Comparison of ENCODE assay signal across 8 mouse cellular contexts in the genomic region with DNA sequence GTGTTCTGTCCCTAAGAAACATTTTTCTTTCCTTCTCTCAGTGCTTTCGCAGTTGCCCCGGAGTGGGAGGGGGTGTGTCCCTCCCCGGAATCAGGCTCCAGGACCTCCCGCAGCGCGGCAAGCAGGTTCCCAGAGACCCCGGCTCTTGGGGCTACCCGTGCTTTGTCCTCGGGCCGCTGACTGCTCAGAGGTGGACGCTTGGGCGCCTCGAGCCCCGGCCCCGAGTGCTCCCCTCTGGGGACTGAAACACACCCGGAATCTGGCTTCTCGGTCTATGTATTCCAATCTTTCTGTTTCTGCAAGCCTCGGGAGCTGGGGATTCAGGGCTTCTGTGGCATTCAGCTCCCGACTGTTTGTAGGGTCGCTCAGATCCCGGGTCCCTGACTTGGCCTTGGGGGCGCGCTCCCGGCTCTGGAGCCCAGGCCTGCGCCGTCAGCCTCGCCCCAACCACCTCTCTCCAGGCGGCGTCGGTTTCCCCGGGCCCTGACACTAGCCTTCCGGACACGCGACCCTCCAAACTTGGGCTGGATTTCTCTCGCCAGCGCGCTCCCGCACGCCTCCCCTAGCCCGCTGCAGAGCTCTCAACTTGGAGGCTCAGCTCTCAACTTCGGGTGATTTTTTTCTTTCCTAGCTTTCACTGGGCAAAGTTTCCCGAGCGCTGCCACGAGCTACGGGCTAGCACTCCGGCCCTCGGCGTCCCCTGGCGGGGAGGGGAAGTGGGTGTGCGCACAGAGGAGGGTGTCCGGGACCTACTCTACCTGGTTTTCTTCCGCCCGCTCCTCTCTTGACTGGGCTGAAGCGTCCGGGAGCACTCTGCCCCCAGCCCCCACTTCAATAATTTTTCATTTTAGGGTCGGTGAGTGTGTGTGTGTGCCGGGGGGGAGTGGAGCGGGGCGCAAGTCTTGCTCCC. TPM values are rescaled to one million over a fixed set of nuclear protein-coding genes. Genes with fewer than 3 reads are reported as not detected.
DNase-seq lines count a peak whose midpoint lies in the region; ATAC-seq lines count a peak whose summit lies in the region.

No protein-coding gene starts in this region.

- under 1% methylated on average over 59 of the region's 59 CpGs for WGBS in heart, embryonic 15.5 days

- peaks cover 12% of the 10 kb centered on the region for H3K27me3 ChIP-seq in heart, embryonic 15.5 days

- peak; percentile 58 for DNase-seq in left cerebral cortex, postnatal 4 days
- DNase-seq in left cerebral cortex, adult 9 months (ENCODE audit: low spot score in 2 of 2) = no peak
- DNase-seq in embryo, embryonic 9.5 days (ENCODE audit: extremely low spot score) = peak; percentile 76
- DNase-seq in kidney, postnatal 4 days = peak; percentile 56 to 73
- peak; percentile 58 for DNase-seq in spleen, adult 12 weeks (ENCODE audit: low spot score)

- no peaks in the 10 kb centered on the region for H3K9me3 ChIP-seq in heart, embryonic 15.5 days (replicated peaks)

- H3K4me3 ChIP-seq in heart, embryonic 15.5 days = peak overlapping the region; percentile 62

- H3K4me2 ChIP-seq in heart, embryonic 15.5 days = peak overlapping the region; percentile 89

- peak; percentile 59 for ATAC-seq in heart, embryonic 15.5 days (replicated peaks; ENCODE audit: insufficient number of reproducible peaks, insufficient read depth, low FRiP score, low read depth)
- peak; percentile 22 for ATAC-seq in megakaryocyte progenitor cell, adult 5-6 weeks (replicated peaks; ENCODE audit: poor library complexity)
- no peak for ATAC-seq in activated CD4-positive, CD25-positive, alpha-beta regulatory T cell, adult 4 months

- peak overlapping the region; percentile 64 for H3K9ac ChIP-seq in heart, embryonic 15.5 days

- intact Hi-C loops in left cerebral cortex, postnatal 4 days (cut with DNase I) = loop anchor here (5.0 to 10.0 kb wide), 3 partner anchors 1228 to 1780 kb away; no protein-coding TSS in a partner anchor

- H3K4me1 ChIP-seq in heart, embryonic 15.5 days (replicated peaks) = peaks cover 34% of the 10 kb centered on the region

- no peaks in the 10 kb centered on the region for H3K36me3 ChIP-seq in heart, embryonic 15.5 days

- H3K27ac ChIP-seq in heart, embryonic 15.5 days = peak overlapping the region; percentile 92

RNA-seq across cellular contexts. Expression of gene Bcl11a, which starts 0.8 kb away (rescaled TPM):
- total RNA-seq in left cerebral cortex, postnatal 4 days (2021) = 100 to 1,000 TPM; 209 to 220 TPM
- polyA plus RNA-seq in heart, embryonic 15.5 days (2015; fragmentation: Nextera tagmentation; extraction: Ambion mirVana) = 14.0 and 15.5 TPM in 2 replicates
- total RNA-seq in megakaryocyte progenitor cell, adult 5-6 weeks (2015) = 42.8 and 70.9 TPM in 2 replicates
- total RNA-seq in megakaryocyte progenitor cell, adult 5-6 weeks (2017) = 24.3 and 29.1 TPM in 2 replicates
- polyA plus RNA-seq in activated CD4-positive, CD25-positive, alpha-beta regulatory T cell, adult 4 months (2017; shearing (Covaris generic)) = under 1 TPM; 0.37 to 0.96 TPM

RNA-seq across cellular contexts. Expression of gene A830031A19Rik, which starts 2.2 kb away (rescaled TPM):
- under 1 TPM; 0.66 to 0.90 TPM for total RNA-seq in left cerebral cortex, postnatal 4 days (2021)
- polyA plus RNA-seq in heart, embryonic 15.5 days (2015; fragmentation: Nextera tagmentation; extraction: Ambion mirVana) = not detected in 2 replicates
- total RNA-seq in megakaryocyte progenitor cell, adult 5-6 weeks (2015) = not detected in 2 replicates
- total RNA-seq in megakaryocyte progenitor cell, adult 5-6 weeks (2017) = not detected in 2 replicates
- not detected for polyA plus RNA-seq in activated CD4-positive, CD25-positive, alpha-beta regulatory T cell, adult 4 months (2017; shearing (Covaris generic))

Comparison
In these comparisons a context has a peak if more than half of its experiments do, and no peak if none do; other contexts are left out.
1. DNase-seq: peak in left cerebral cortex, postnatal 4 days (single experiment), embryo, embryonic 9.5 days (single experiment), kidney, postnatal 4 days (2 of 2) and spleen, adult 12 weeks (single experiment); none in left cerebral cortex, adult 9 months (0 of 2).